Mouse (Mus musculus) effector memory CD4-positive, alpha-beta T cell, adult 7 months (primary cell): ENCODE results near the gene Trpc1. TPM values are rescaled to one million over a fixed set of nuclear protein-coding genes. Genes with fewer than 3 reads are reported as not detected.

Experiments
- polyA plus RNA-seq: library from polyadenylated mRNA; unstranded; fragments of 100-300 nt; shearing (Covaris generic); gene quantifications from one replicate; pipeline ENCODE4 v1.2.1, GENCODE M21; 2017

Trpc1 gene
- 3.2 TPM for polyA plus RNA-seq

DNA sequence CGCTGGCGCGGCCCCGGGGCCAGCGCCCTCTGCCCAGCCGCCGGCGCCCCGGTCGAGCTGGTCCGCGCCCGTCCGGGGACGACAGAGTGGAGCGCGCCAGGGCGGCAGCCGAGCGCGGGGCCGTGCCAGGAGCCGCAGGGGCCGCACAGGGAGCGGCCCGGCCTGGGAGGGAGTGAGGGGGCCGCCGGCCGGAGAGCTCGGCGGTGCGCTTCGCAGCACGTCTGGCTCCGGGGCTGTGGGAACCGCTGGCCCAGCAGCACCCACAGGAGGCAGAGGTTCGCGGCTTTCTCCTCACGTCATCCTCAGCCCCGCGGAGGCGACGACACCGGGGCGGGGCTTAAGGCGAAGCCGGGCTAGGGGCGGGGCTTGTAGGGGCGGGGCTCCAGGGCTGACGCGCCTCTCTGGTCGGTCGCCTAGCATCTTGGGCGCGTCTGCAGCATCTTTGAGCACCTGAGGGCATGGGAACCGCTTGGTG lies at the start of gene Trpc1:
Gene Trpc1, minus strand, starts transcription at position 339 of the 475 bp plus-strand sequence.

Other genes with a start within 250 kb of the Trpc1 start
- 149 TPM for gene U2surp, start 238.4 kb downstream of the Trpc1 start, polyA plus RNA-seq
- gene Paqr9, start 190.7 kb downstream of the Trpc1 start, polyA plus RNA-seq: not detected
- gene Pcolce2, start 112.8 kb downstream of the Trpc1 start, polyA plus RNA-seq: 0.26 TPM
- gene Pls1, start 94.9 kb upstream of the Trpc1 start, polyA plus RNA-seq: 1.2 TPM
- 24.6 TPM for gene Atr, start 107.2 kb upstream of the Trpc1 start, polyA plus RNA-seq
- gene Xrn1, start 204.4 kb upstream of the Trpc1 start, polyA plus RNA-seq: 43.6 TPM